Mouse (Mus musculus): Measurements from ENCODE around the gene Bbs9. TPM values are rescaled to one million over a fixed set of nuclear protein-coding genes. Genes with fewer than 3 reads are reported as not detected.
"Not testable (repeated sequence)": the region's sequence is repeated elsewhere in the genome, so short reads cannot be mapped to it uniquely, and the experiment has no call there.

Bbs9 gene
- total and polyA plus RNA-seq, 3 experiments, result 6.3 to 12.4 (median 11.9) TPM

DNA sequence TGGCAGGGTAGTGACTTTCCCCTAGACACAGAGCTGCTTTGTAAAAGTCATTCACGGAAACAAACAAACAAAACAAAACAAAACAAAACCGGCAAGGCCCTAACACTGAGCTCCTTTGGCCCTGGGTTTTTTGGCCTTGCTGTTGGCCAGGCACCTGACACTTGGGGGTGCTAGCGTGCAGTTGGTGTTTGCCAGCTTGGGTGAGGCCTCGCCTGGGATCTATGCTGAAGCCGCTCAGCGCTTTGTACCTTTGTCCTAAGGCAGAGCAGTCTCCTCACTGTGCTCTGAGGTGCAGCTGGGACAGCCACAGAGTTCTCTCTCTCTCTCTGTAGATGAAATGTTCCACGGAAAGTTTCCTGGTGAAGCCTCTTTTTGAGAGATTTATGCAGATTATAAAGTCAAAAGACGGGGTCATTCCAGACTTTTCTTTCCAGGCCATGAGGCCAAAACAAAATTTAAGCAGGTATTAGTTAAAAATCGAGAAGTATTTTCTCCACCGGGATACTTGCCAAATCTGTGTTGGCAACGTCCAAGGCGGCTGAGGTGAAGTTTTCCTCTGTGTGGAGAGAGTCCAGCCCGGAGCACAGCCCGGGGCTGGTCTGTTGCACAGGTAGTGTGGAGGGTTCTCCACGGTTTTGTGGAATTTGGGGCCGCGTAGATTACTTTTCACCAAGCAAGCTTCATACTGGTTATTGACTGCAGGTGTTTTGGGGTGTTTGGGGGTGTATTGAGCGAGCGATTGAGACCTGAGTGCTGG, 233.6 kb downstream of the Bbs9 start:
- intact Hi-C loops (cut with DNase I), result loop anchor here (10.0 kb wide), 1 partner anchor 506 kb away; no protein-coding TSS in a partner anchor
- 0 out of 2 replicates have a peak, but pooled peaks have one; percentile 55 for TF ChIP-seq EP300 (IDR thresholded peaks at IDR 0.05; ENCODE audit: insufficient read depth, low read depth, low read length)
- no peak for TF ChIP-seq POLR2A (IDR thresholded peaks at IDR 0.05; ENCODE audit: insufficient read depth, low read depth, low read length)
- TF ChIP-seq CTCF (IDR thresholded peaks at IDR 0.05), result peak; percentile 90
- no peak overlapping the region for H3K27ac ChIP-seq

DNA sequence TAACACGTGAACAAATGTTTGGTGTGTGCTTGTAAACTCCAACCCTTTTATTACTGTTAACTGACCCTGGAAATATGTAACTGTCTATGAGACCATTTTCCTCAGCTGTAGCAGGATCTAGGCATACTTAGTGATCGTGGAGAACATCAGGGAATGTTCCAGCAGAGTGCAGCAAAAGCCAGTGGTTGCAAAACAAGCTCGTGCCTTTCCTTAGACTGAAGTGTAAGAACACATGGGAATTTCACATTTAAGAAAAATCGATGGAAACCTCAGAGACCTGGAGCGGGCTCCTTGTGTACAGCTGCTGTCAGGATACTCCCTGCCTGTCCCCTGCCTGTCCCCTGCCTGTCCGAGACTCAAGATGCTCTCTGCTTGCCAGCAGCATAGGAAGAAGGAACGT, 234.5 kb downstream of the Bbs9 start:
- Histone ChIP-seq H3K9ac (ENCODE audit: low read depth, low read length) (no peak overlapping the region), H3K27me3 (ENCODE audit: control insufficient read depth, insufficient read depth, low read length) (no peaks in the 10 kb centered on the region), H3K4me1 (ENCODE audit: control insufficient read depth, insufficient read depth, low read length) (peaks cover 3% of the 10 kb centered on the region), H3K36me3 (ENCODE audit: control insufficient read depth, insufficient read depth, low read length) (no peaks in the 10 kb centered on the region), H3K4me3 (no peak overlapping the region), H3K79me2 (replicated peaks; ENCODE audit: control insufficient read depth, insufficient read depth, low read length) (no peaks in the 10 kb centered on the region), H3K27ac (no peak overlapping the region)
- 82% methylated on average over 7 of the region's 7 CpGs for WGBS
- DNase-seq, result no peak
- TF ChIP-seq EP300 (IDR thresholded peaks at IDR 0.05; ENCODE audit: insufficient read depth, low read depth, low read length), result no peak
- TF ChIP-seq CTCF (IDR thresholded peaks at IDR 0.05), result peak; percentile 38
- intact Hi-C loops (cut with DNase I), result loop anchor here (10.0 kb wide), 2 partner anchors 115 to 305 kb away; no protein-coding TSS in a partner anchor

More for the DNA sequence above, 233.6 kb downstream of the Bbs9 start:
- Histone ChIP-seq H3K36me3 (ENCODE audit: control insufficient read depth, insufficient read depth, low read length) (no peaks in the 10 kb centered on the region), H3K4me3 (no peak overlapping the region), H3K27me3 (ENCODE audit: control insufficient read depth, insufficient read depth, low read length) (no peaks in the 10 kb centered on the region), H3K9ac (ENCODE audit: low read depth, low read length) (no peak overlapping the region), H3K4me1 (ENCODE audit: control insufficient read depth, insufficient read depth, low read length) (peaks cover 3% of the 10 kb centered on the region), H3K79me2 (replicated peaks; ENCODE audit: control insufficient read depth, insufficient read depth, low read length) (no peaks in the 10 kb centered on the region)
- DNase-seq, result peak; percentile 66 to 80
- WGBS, result 50% methylated on average over 19 of the region's 19 CpGs

DNA sequence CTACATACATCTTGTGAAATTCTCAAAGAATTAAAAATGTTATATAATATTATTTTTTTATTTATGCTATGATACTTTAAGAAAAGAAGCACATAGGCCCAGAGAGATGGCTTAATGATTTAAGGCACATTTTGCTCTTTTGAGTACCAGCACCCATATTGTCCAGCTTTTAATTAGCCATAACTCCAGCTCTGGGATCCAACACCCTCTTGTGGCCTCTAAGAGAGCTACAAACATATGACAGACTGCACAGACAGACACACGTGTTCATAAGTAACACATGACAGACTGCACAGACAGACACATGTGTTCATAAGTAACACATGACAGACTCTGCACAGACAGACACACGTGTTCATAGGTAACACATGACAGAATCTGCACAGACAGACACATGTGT, 235.8 kb downstream of the Bbs9 start:
- no peak overlapping the region for H3K4me3 ChIP-seq
- TF ChIP-seq CTCF (IDR thresholded peaks at IDR 0.05) (no peak), EP300 (IDR thresholded peaks at IDR 0.05; ENCODE audit: insufficient read depth, low read depth, low read length) (no peak), POLR2A (IDR thresholded peaks at IDR 0.05; ENCODE audit: insufficient read depth, low read depth, low read length) (no peak)
- H3K27ac ChIP-seq, result no peak overlapping the region
- intact Hi-C loops (cut with DNase I), result loop anchor here (10.0 kb wide), 2 partner anchors 113 to 303 kb away; no protein-coding TSS in a partner anchor
- H3K27me3 ChIP-seq (ENCODE audit: control insufficient read depth, insufficient read depth, low read length), result no peaks in the 10 kb centered on the region
- H3K36me3 ChIP-seq (ENCODE audit: control insufficient read depth, insufficient read depth, low read length), result no peaks in the 10 kb centered on the region
- no peak overlapping the region for H3K9ac ChIP-seq (ENCODE audit: low read depth, low read length)
- no peak for DNase-seq
- no peaks in the 10 kb centered on the region for H3K79me2 ChIP-seq (replicated peaks; ENCODE audit: control insufficient read depth, insufficient read depth, low read length)
- 97% methylated on average over 2 of the region's 2 CpGs for WGBS
- peaks cover 3% of the 10 kb centered on the region for H3K4me1 ChIP-seq (ENCODE audit: control insufficient read depth, insufficient read depth, low read length)

DNA sequence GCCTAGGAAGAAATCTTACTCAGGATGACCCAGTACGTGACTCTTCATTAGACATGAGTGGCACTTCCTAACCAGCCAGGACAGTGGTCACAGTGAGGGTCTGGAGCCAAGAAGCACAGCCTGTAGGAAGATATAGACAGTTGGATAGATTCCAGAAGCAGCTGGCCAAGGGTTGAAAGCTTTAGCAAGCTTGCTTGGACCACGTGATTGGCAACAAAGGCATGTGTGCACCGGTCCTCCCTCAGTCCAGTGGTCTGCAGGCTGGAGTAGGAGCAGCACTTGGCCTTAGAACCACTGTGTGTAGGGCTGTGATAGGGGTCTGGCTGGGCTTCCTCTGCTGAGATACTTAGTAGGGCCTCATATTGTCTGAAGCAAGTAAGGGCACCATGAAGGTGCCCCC, 237.2 kb downstream of the Bbs9 start:
- H3K4me3 ChIP-seq, result no peak overlapping the region
- H3K79me2 ChIP-seq (replicated peaks; ENCODE audit: control insufficient read depth, insufficient read depth, low read length), result no peaks in the 10 kb centered on the region
- H3K4me1 ChIP-seq (ENCODE audit: control insufficient read depth, insufficient read depth, low read length), result peaks cover 3% of the 10 kb centered on the region
- H3K9ac ChIP-seq (ENCODE audit: low read depth, low read length), result no peak overlapping the region
- TF ChIP-seq CTCF (IDR thresholded peaks at IDR 0.05) (no peak), POLR2A (IDR thresholded peaks at IDR 0.05; ENCODE audit: insufficient read depth, low read depth, low read length) (no peak), EP300 (IDR thresholded peaks at IDR 0.05; ENCODE audit: insufficient read depth, low read depth, low read length) (no peak)
- no peak overlapping the region for H3K27ac ChIP-seq
- intact Hi-C loops (cut with DNase I), result loop anchor here (10.0 kb wide), 2 partner anchors 112 to 302 kb away; no protein-coding TSS in a partner anchor
- H3K36me3 ChIP-seq (ENCODE audit: control insufficient read depth, insufficient read depth, low read length), result no peaks in the 10 kb centered on the region
- 48% methylated on average over 3 of the region's 3 CpGs for WGBS
- DNase-seq, result no peak
- no peaks in the 10 kb centered on the region for H3K27me3 ChIP-seq (ENCODE audit: control insufficient read depth, insufficient read depth, low read length)

DNA sequence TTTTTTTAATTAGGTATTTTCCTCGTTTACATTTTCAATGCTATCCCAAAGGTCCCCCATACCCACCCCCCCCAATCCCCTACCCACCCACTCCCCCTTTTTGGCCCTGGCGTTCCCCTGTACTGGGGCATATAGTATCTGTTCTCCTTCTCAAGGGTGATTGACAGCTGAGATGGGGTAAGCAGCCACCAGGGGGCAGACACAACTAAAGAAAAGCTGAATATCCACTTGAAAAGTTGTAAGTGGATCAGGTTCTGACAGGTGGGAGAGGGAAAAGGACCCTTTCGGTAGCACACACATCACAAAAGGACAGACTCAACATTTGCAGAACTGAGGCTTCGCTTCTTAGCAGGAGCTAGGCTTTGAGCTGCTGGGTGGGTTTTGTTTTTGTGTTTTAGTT, 237.8 kb downstream of the Bbs9 start:
- H3K9ac ChIP-seq (ENCODE audit: low read depth, low read length); H3K4me3 ChIP-seq; H3K79me2 ChIP-seq (replicated peaks; ENCODE audit: control insufficient read depth, insufficient read depth, low read length); H3K4me1 ChIP-seq (ENCODE audit: control insufficient read depth, insufficient read depth, low read length); H3K27ac ChIP-seq; H3K27me3 ChIP-seq (ENCODE audit: control insufficient read depth, insufficient read depth, low read length); H3K36me3 ChIP-seq (ENCODE audit: control insufficient read depth, insufficient read depth, low read length): not testable (repeated sequence)
- WGBS, result 55% methylated on average over 4 of the region's 4 CpGs
- peak; percentile 42 to 71 for DNase-seq
- peak; percentile 75 for TF ChIP-seq CTCF (IDR thresholded peaks at IDR 0.05)
- intact Hi-C loops (cut with DNase I), result loop anchor here (10.0 kb wide), 2 partner anchors 112 to 302 kb away; no protein-coding TSS in a partner anchor

DNA sequence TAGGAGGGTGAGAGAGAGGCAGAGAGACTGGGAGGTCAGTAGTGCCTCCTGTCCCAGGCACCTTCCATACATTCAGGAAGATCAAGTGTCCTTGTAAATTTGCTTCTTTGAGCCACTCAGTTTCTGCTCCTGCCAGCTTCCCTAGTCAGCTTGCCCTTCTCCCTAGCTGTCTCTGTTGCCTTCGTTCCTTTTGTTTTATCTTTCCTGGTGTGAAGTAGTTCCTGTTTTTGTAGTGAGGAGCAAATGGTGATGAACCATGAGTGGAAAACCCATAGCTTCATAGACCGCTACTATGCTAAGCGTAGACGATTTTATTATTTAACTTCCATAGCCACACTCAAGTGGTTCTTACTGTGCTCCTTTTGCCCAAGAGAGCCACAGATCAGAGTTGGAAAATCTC, 242.1 kb downstream of the Bbs9 start:
- H3K9ac ChIP-seq (ENCODE audit: low read depth, low read length), result no peak overlapping the region
- H3K79me2 ChIP-seq (replicated peaks; ENCODE audit: control insufficient read depth, insufficient read depth, low read length), result no peaks in the 10 kb centered on the region
- TF ChIP-seq CTCF (IDR thresholded peaks at IDR 0.05) (no peak), EP300 (IDR thresholded peaks at IDR 0.05; ENCODE audit: insufficient read depth, low read depth, low read length) (no peak), POLR2A (IDR thresholded peaks at IDR 0.05; ENCODE audit: insufficient read depth, low read depth, low read length) (no peak)
- H3K27ac ChIP-seq, result no peak overlapping the region
- H3K4me3 ChIP-seq, result no peak overlapping the region
- WGBS, result 85% methylated on average over 4 of the region's 4 CpGs
- intact Hi-C loops (cut with DNase I), result loop anchor here (10.0 kb wide), 2 partner anchors 107 to 297 kb away; no protein-coding TSS in a partner anchor
- no peaks in the 10 kb centered on the region for H3K36me3 ChIP-seq (ENCODE audit: control insufficient read depth, insufficient read depth, low read length)
- peaks cover 3% of the 10 kb centered on the region for H3K4me1 ChIP-seq (ENCODE audit: control insufficient read depth, insufficient read depth, low read length)
- no peaks in the 10 kb centered on the region for H3K27me3 ChIP-seq (ENCODE audit: control insufficient read depth, insufficient read depth, low read length)
- DNase-seq, result no peak

Measured in heart, adult 2 months (tissue).